Mouse (Mus musculus) layer of hippocampus, postnatal 36 days (tissue): ENCODE measurements at regions not wholly inside any gene's neighbourhood (a gene's known extent, or its start where the extent isn't known, plus 50 kb on each side); places are given as distances from the start of the nearest gene placed in this dataset.

Experiments used
- DNase-seq, 2 experiments: peaks; one replicate each; pipeline ENCODE4 v3.0.0; 2022

- no peak for DNase-seq
These were observed 194.9 kb upstream of the Gm10192 start for GRCm38 (mm10) chr4:97377593-97378542.

GRCm38 (mm10) chr4:97360473-97360872, 177.5 kb upstream of the Gm10192 start:
- no peak for DNase-seq

GRCm38 (mm10) chr4:97357958-97358357, 175.0 kb upstream of the Gm10192 start:
- no peak for DNase-seq

- no peak for DNase-seq
These were observed 163.8 kb upstream of the Gm10192 start for GRCm38 (mm10) chr4:97346799-97347198.

GRCm38 (mm10) chr4:97344335-97344734, 161.4 kb upstream of the Gm10192 start:
- no peak for DNase-seq

- no peak for DNase-seq
These were observed 160.4 kb upstream of the Gm10192 start for GRCm38 (mm10) chr4:97343378-97343777.
